Mouse (Mus musculus) cerebellum, adult (tissue): ENCODE data around the gene Sept9.
"Not testable (repeated sequence)": the region's sequence is repeated elsewhere in the genome, so short reads cannot be mapped to it uniquely, and the experiment has no call there.

Experiments
- ATAC-seq: cut with Nextera tagmentation; 2 replicates; pipeline ENCODE4 v1.9.2; 2017; ENCODE audit warnings: mild to moderate bottlenecking, moderate library complexity, mixed read lengths; ENCODE audit not compliant: insufficient number of reproducible peaks, low FRiP score, low TSS enrichment

The Sept9 gene

GRCm38 (mm10) chr11:117322311-117322710 lies 122.8 kb downstream of the Sept9 start:
- no peak for ATAC-seq

- ATAC-seq = no peak
Observed at GRCm38 (mm10) chr11:117322730-117323579, 123.5 kb downstream of the Sept9 start.

GRCm38 (mm10) chr11:117323976-117324574 lies 124.6 kb downstream of the Sept9 start:
- ATAC-seq = no peak

- ATAC-seq = not testable (repeated sequence)
Observed at GRCm38 (mm10) chr11:117324718-117325117, 125.3 kb downstream of the Sept9 start.

GRCm38 (mm10) chr11:117325131-117325467 lies 125.6 kb downstream of the Sept9 start:
- no peak for ATAC-seq

- ATAC-seq = no peak
Observed at GRCm38 (mm10) chr11:117325468-117326139, 126.1 kb downstream of the Sept9 start.

- no peak for ATAC-seq
Observed at GRCm38 (mm10) chr11:117326140-117326725, 126.8 kb downstream of the Sept9 start.

GRCm38 (mm10) chr11:117326867-117327600 lies 127.6 kb downstream of the Sept9 start:
- no peak for ATAC-seq

GRCm38 (mm10) chr11:117327633-117328032 lies 128.2 kb downstream of the Sept9 start:
- ATAC-seq = no peak

GRCm38 (mm10) chr11:117330076-117330950 lies 130.9 kb downstream of the Sept9 start:
- no peak for ATAC-seq

GRCm38 (mm10) chr11:117330951-117331254 lies 131.4 kb downstream of the Sept9 start:
- no peak for ATAC-seq

GRCm38 (mm10) chr11:117331361-117332241 lies 132.1 kb downstream of the Sept9 start:
- no peak for ATAC-seq

- ATAC-seq = no peak
Observed at GRCm38 (mm10) chr11:117332242-117333149, 133.0 kb downstream of the Sept9 start.

GRCm38 (mm10) chr11:117333150-117333715 lies 133.8 kb downstream of the Sept9 start:
- no peak for ATAC-seq

- ATAC-seq = no peak
Observed at GRCm38 (mm10) chr11:117334101-117334500, 134.6 kb downstream of the Sept9 start.

- ATAC-seq = no peak
Observed at GRCm38 (mm10) chr11:117335146-117335545, 135.7 kb downstream of the Sept9 start.

GRCm38 (mm10) chr11:117336081-117336788 lies 136.8 kb downstream of the Sept9 start:
- ATAC-seq = no peak
